Comparison of ENCODE assay signal across 8 mouse cellular contexts in genomic region chr4:59870859-59871591, GRCm38 (mm10). TPM values are rescaled to one million over a fixed set of nuclear protein-coding genes. Genes with fewer than 3 reads are reported as not detected.
DNase-seq lines count a peak whose midpoint lies in the region; ATAC-seq and TF ChIP-seq lines count a peak whose summit lies in the region.

No protein-coding gene starts in this region.

- TF ChIP-seq CTCF in lung, adult 2 months (IDR thresholded peaks at IDR 0.05; ENCODE audit: insufficient read depth, low read length) = peak; percentile 61

- TF ChIP-seq POLR2A in lung, adult 2 months (IDR thresholded peaks at IDR 0.05; ENCODE audit: borderline replicate concordance, extremely low read depth, low read depth, low read length) = no peak

- in situ Hi-C loops in ES-E14 (cut with MboI; ENCODE audit: low sequenced_read_pairs in 2 of 2, unreplicated experiment in 2 of 2) = no loop called here

- intact Hi-C loops in heart, postnatal 25 days (cut with DNase I) = loop anchor here (1.0 to 5.0 kb wide), 4 partner anchors 56 to 259 kb away; partner anchors contain the start of gene Snx30

- no peak overlapping the region for H3K4me3 ChIP-seq in ES-E14 (ENCODE audit: insufficient read depth in 1 of 2, low read depth in 1 of 2, low read length in 2 of 2, poor library complexity in 1 of 2, severe bottlenecking in 1 of 2)
- H3K4me3 ChIP-seq in forebrain, embryonic 15.5 days = no peak overlapping the region
- H3K4me3 ChIP-seq in lung, adult 2 months (replicated peaks; ENCODE audit: extremely low read depth, low read depth, low read length) = no peak overlapping the region

- H3K4me2 ChIP-seq in forebrain, embryonic 15.5 days (replicated peaks) = no peak overlapping the region

- H3K9me3 ChIP-seq in ES-E14 (ENCODE audit: control insufficient read depth, insufficient read depth, low read depth, low read length) = no peaks in the 10 kb centered on the region
- H3K9me3 ChIP-seq in forebrain, embryonic 15.5 days = no peaks in the 10 kb centered on the region

- ATAC-seq in forebrain, embryonic 15.5 days (replicated peaks) = peak; percentile 75
- peak; percentile 75 for ATAC-seq in neutrophil, adult 5-6 weeks (ENCODE audit: extremely low read depth, insufficient number of reproducible peaks, low FRiP score, poor library complexity, severe bottlenecking)

- H3K4me1 ChIP-seq in ES-E14 (ENCODE audit: control insufficient read depth in 2 of 2, insufficient read depth in 2 of 2, low read length in 2 of 2, poor library complexity in 1 of 2) = peaks cover 0 to 4% of the 10 kb centered on the region in 2 experiments; a peak in 2 of 4 replicates
- peaks cover 20% of the 10 kb centered on the region for H3K4me1 ChIP-seq in forebrain, embryonic 15.5 days
- no peaks in the 10 kb centered on the region for H3K4me1 ChIP-seq in lung, adult 2 months (ENCODE audit: control insufficient read depth, insufficient read depth, low read length)

- peaks cover 2% of the 10 kb centered on the region for H3K36me3 ChIP-seq in ES-E14 (ENCODE audit: control insufficient read depth, insufficient read depth, low read length, poor library complexity, severe bottlenecking)
- no peaks in the 10 kb centered on the region for H3K36me3 ChIP-seq in forebrain, embryonic 15.5 days

- H3K27ac ChIP-seq in ES-E14 (ENCODE audit: insufficient read depth, low read depth, low read length, poor library complexity, severe bottlenecking) = no peak overlapping the region
- H3K27ac ChIP-seq in forebrain, embryonic 15.5 days (replicated peaks) = no peak overlapping the region

- WGBS in forebrain, embryonic 15.5 days = 63% methylated on average over 9 of the region's 9 CpGs
- 55% methylated on average over 9 of the region's 9 CpGs for WGBS in lung, adult 2 months

- H3K27me3 ChIP-seq in forebrain, embryonic 15.5 days = no peaks in the 10 kb centered on the region

- DNase-seq in ES-E14 (ENCODE audit: low read depth, low spot score) = peak; percentile 77
- peak; percentile 81 for DNase-seq in cerebellum, adult 11 months
- DNase-seq in heart, postnatal 25 days (ENCODE audit: low spot score) = peak; percentile 42
- DNase-seq in layer of hippocampus, adult 11-12 months (ENCODE audit: low spot score) = peak; percentile 92
- DNase-seq in lung, adult 2 months = peak; percentile 71
- DNase-seq in thymus, postnatal 0 days (ENCODE audit: low spot score) = peak; percentile 86

- H3K9ac ChIP-seq in ES-E14 (ENCODE audit: insufficient read depth, low read depth, low read length, poor library complexity, severe bottlenecking) = no peak overlapping the region
- no peak overlapping the region for H3K9ac ChIP-seq in forebrain, embryonic 15.5 days (replicated peaks)

TF ChIP-seq in ES-E14, 5 proteins besides CTCF, POLR2A, EP300 and RAD21:
- TF ChIP-seq ZNF384 (IDR thresholded peaks at IDR 0.05; ENCODE audit: low read depth, low read length) = no peak
- TF ChIP-seq ZC3H11A (IDR thresholded peaks at IDR 0.05; ENCODE audit: borderline replicate concordance, low read depth, low read length) = peak; percentile 70

RNA-seq across cellular contexts. Expression of gene Slc46a2, which starts 43.8 kb away (rescaled TPM):
- total RNA-seq in ES-E14 (2012; rRNA removed) = 0.05 TPM in 1 of 2 replicates, not detected in the other
- polyA plus RNA-seq in forebrain, embryonic 15.5 days (2015; fragmentation: Nextera tagmentation; extraction: Ambion mirVana) = 0.09 TPM in 1 of 2 replicates, not detected in the other
- total RNA-seq in heart, postnatal 25 days (2021) = under 1 TPM; 0.44 to 0.48 TPM
- 2.5 TPM in 1 of 2 replicates, not detected in the other for polyA plus RNA-seq in lung, adult 2 months (2012; rRNA removed)
- not detected in 2 replicates for total RNA-seq in neutrophil, adult 5-6 weeks (2017)
- polyA plus RNA-seq in thymus, postnatal 0 days (2015; fragmentation: Nextera tagmentation; extraction: Ambion mirVana) = 81.4 and 85.7 TPM in 2 replicates

Comparison
In these comparisons a context has a peak if more than half of its experiments do, and no peak if none do; other contexts are left out.
1. DNase-seq: peak in every context shown above with its lines; median percentile 92 in layer of hippocampus, adult 11-12 months; 86 in thymus, postnatal 0 days; 81 in cerebellum, adult 11 months; 77 in ES-E14; 71 in lung, adult 2 months; 42 in heart, postnatal 25 days.